Mouse (Mus musculus): ENCODE measurements around the gene Rnase10. TPM values are rescaled to one million over a fixed set of nuclear protein-coding genes. Genes with fewer than 3 reads are reported as not detected.
A peak's percentile ranks its signal among the peaks of the same experiment; 100 is the strongest.
"Not testable (repeated sequence)": the region's sequence is repeated elsewhere in the genome, so short reads cannot be mapped to it uniquely, and the experiment has no call there.

The Rnase10 gene
- total RNA-seq (2021), result under 1 TPM in 1 of 2 experiments, not detected in 1; 0.23 TPM
- long read RNA-seq, experiment 1, result 0 reads
- long read RNA-seq, experiment 2, result 0 reads

DNA sequence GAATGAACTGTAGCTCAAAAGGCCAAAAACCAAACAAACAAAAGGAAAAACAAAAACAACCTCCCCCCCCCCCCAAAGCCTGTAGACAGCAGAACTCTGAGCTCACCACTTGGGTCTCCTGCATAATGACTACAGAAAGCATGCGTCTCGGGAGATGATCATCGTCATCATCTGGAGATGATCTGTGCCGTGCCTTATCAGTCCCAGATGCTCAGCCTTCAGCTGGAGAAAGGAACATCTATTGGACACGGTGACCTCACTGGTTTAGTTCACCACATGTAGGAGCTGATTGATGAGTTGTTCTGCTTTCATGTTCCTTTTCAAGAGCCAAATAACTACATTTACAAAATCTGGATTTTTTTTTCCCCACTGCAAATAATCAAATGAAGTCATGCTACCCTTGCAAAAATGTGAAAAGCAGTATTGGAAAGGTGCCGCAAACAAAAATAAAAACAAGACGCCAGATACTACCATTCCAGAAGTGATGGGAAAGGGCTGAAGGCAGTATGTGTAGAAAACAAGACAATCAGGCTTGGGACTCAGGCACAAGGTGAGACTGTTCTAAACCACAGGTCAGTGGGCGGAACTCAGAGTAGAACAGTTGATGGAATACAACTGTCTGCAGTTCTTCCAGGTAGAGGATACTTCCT, at the start of gene Rnase10:
TSS of gene Rnase10 (plus strand) at position 600 of the 650 bp plus-strand sequence.
- DNase-seq, result no peak

DNA sequence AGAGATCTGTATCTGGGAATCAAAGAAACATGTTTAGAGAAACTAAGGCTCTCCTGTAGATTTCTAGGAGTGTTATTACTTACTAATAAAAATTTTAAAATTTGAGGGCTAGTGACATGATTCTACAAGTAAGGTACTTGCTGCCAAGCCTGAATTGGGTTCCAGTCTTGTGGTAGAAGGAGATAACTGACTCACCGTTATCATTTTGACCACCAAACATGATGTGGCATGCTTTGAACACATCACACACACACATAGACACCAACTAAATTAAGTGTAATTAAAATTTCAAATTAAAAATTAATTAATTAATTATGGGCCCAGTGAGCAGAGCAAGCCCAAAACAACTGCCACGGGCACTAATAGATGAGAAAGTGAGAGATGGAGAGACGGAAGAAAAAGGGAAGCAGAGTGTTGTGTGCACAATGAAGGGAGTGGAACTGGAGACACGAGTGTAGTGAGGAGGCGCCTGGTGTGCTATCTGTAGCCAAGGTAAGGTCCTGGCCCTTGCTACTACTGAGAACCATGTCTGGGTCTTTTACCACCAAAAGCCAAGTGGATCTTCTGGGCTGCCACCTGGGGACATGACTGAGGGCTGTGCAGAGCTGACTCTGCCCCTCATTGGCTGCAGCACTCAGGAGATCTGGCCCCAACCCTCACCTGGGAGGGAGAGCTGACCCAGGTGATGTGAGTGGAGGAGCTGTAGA, 49.1 kb upstream of the Rnase10 start:
- DNase-seq, result not testable (repeated sequence)

DNA sequence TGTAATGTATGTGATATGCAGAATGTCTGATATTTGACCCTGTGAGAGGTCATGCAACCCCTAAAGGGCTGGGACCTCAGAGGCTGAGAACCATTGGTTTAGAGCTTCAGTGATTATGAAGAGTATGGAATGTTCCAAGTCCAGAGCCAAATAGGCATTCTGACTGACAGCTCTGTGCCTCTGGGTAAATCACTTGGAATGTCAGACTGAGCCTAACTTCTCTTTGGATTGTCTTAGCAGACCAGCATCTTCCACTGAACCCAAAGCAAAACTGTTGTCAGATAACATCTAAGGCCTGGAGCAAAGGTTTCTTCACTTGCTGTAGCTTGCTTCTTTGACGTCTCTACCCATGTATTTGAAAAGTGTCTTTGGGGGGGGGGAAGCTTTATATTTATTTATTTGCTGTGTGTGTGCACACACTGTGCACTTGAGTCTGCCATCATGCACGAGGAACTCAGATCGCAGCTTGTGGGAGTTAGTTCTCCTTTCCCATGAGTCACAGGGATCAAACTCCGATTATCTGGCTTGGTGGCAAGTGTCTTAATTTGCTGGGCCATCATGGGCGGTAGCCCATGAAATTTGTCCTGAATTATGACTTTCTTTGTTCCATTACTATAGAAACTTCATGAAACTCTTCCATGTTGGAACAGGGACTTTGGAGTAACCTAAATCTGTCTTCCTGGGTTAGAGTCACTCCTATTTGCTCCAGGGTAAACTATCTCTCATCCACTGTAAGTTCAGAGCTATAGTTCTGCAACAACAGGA, 39.2 kb upstream of the Rnase10 start:
- no peak for DNase-seq

DNA sequence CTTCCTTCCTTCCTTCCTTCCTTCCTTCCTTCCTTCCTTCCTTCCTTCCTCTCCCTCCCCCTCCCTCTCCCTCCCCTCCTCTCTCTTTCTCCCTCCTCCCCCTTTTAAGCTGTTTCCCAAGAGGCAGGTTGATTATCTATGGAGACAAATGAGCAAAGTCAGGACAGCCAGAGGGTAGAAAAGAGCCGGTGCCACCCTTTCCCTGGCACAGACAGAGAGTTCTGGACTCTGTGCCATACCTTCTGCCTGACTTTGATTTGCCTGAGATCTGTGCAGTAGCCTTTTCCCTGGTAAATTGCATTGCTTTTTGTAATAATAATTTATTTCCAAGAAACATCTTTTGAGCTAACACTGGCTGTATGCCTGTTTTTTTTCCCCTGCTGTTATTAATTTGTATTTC, 38.5 kb upstream of the Rnase10 start:
- no peak for DNase-seq

DNA sequence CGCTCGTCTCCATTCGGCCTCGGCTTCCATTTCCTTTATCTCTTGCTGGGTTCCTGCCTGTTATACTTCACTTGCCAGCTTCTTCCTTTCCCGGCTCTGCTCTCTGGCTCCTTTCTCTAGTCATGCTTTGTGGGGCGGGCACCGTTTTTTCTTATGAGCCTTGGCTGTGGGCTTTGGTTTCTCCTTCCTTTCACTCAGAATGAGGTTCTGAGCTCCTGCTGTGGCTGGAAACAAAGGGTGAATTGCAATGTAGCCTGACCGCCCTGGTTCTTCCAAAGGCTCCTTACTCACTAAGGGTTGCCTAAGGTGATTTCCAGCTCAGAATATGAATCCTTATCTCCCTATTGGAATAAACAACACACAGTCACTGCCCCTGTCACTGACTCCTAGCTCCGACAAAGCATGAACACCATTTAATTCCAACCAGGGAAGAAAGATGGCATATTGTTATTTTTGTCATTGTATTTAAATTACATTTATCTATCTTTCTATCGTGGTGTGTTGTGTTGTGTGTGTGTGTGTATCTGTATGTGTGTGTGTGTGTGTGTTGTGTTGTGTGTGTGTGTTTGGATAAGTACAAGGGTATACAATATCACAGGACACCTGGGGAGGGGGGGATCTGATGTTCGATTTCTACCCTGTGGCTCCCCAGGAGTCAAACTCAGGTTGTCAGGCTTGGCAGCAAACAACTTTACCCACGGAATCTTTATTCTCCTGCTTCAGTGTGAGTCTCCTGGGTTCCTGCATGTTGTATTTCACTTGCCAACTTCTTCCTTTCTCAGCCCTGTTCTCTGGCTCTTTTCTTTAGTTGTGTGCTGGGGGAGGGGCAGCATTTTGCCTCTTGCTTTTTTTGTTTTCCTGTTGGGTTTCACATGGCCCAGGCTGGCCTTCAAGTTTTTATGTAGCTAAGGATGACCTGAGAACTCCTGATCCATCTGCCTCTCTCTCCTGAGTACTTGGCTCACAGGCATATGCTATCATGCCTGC, 37.7 kb upstream of the Rnase10 start:
- DNase-seq, result no peak

DNA sequence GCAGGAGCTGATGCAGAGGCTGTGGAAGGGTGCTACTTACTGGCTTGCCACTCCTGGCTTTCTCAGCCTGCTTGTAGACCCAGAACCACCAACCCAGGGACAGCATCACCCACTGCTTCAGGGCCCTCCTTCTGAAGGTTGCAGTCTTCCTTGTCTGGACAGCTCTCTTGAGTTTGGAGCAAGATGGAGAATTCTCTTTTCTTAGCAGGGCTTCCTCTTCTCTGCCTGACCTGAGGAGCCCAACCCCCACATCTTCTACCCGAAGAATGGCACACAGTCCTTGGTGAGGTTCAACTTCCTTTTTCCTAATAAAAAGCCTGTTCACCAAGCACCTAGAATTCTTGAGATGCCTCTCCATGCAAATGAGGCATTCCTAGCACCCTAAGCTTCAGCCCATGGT, 36.7 kb upstream of the Rnase10 start:
- no peak for DNase-seq

DNA sequence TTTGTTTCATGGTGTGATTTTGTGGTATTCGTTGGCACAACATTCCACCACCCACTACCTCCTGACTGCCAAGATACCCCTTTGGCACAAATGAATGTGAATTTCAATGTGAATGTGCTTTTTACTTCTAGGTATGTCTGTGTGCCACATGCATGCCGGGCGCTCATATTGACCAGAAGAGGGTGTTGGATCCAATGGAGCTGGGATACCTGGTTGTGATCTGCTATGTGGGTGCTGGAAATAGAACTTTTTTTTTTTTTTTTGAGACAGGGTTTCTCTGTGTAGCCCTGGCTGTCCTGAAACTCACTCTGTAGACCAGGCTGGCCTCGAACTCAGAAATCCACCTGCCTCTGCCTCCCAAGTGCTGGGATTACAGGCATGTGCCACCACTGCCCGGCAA, 34.5 kb upstream of the Rnase10 start:
- DNase-seq, result not testable (repeated sequence)

DNA sequence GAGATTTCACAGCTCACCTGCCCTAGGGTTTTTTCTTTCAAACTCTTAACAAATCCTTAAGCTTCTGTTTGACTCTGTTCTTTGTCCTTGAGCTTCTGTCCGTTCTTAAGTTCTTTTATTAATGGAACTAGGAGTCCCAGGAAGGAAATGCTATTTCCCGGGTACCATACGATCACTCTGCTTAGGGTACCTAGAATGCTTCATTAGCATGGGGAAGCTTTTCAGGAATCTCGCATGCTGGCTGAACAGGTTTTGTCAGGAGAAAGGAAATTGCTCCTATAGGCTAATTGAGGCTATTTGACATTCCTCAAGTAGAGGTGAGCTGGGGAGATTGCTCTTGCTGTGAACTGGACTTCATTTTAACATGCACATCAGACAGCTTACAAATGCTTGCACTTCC, 33.9 kb upstream of the Rnase10 start:
- no peak for DNase-seq

DNA sequence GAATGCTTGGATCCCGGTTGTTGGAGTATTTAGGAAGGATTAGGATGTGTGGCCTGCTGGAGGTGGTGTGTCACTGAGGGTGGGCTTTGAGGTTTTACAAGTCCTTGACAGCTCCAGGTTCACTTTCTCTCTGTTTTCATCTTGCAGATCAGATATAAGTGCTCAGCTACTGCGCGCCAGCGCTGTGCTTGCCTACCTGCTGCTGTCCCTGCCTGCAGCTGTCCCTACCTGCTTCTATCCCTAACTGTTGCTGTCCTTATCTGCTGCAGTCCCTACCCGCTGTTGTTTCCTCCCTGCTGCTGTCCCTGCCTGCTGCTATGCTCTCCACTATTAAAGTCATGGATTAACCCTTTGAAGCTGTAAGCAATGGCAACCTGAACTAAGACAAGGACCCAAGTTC, 32.5 kb upstream of the Rnase10 start:
- DNase-seq, result no peak

DNA sequence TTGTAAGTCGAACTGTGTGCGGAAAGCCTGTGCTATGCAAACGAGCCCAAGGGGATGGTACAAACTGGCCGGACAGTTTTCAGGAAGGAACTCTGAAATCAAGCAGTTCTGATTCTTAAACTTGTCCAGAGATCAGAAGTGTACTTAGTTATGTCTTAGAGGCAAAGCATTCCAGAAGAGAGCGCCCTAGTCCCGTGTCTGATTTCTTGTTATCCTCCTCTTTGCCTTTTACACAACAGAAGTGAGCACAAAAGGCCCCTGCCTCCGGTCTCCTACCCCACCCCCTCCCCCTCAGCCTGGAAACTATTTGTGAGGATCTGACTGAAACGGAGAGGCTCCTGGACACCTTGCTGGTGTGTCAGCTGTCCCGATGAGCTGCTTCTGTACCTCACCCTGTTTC, 30.9 kb upstream of the Rnase10 start:
- no peak for DNase-seq

DNA sequence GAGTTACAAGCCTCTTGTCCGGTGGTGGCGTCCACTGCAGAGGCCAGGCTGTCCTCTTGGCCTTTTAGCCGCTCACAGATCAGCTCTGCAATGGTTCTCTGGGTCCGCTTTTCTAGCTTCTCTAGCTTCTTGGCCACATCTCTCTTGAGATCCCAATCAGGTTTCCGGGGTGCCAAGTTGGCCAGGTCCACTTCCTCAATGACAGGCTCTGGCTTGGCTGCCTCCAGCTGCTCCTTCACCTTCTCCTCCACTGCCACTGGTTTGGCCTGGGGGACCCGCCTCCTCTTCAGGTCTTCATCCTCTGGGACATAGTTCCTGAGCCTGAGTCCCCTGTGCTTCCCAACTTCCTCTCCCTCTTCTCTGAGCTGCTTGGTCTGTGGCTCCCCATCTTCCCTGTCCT, 29.1 kb upstream of the Rnase10 start:
- not testable (repeated sequence) for DNase-seq

DNA sequence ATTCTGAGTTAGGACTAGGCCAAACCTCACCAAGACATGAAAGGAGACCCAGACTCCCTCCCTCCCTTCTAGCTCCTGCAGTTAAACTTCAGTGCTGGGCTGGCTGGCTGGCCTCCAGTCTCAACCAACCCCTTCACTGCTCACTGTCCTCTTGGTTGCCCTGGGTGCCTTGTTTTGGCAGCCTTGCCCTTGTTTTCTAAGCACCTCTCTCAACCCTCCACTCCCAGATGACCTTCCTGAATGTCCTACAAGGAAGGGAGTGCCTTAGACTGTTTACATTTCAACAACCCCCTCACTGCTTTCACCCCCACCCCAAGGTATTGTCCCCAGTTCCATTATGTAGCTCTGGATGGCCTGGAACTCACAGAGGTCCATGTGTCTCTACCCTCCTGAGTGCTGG, 27.9 kb upstream of the Rnase10 start:
- DNase-seq, result no peak

DNA sequence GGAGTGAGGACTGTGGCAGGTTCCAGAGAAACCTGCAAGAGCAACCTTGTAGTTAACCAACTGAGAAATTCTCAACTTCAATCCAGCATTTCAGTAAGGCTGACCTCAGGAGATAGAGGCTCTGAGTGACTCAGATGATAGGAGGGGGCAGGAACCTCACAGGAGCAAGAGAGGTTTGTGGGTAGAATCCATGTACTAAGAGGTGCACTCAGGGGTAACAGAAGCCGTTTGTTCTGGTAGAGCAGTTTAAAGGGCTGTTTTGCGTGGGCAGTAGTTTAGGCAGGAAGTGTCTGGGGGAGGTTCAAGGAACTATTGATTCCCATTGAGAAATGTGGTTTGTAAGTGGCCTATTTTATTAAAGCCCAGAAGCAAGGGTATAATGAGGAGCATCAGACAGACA, 26.3 kb upstream of the Rnase10 start:
- no peak for DNase-seq

DNA sequence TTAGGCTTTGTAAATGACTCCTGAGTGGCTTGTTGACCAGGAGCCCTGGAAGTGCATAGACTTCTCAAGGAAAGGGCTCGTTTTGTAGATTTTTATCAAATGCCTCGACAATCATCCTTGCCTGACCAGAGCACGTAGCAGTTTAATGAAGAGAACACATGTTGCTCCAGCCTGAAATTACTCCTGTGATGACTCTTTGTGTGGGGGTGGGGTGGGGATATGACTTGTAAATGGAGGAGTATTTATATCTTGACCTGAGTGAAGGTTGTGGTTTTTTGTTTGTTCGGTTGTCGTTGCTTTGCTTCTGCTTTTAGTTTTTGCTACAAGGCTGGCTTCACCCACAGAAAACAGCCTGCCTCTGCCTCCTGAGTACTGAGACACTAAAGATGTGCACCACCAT, 25.7 kb upstream of the Rnase10 start:
- DNase-seq, result no peak

DNA sequence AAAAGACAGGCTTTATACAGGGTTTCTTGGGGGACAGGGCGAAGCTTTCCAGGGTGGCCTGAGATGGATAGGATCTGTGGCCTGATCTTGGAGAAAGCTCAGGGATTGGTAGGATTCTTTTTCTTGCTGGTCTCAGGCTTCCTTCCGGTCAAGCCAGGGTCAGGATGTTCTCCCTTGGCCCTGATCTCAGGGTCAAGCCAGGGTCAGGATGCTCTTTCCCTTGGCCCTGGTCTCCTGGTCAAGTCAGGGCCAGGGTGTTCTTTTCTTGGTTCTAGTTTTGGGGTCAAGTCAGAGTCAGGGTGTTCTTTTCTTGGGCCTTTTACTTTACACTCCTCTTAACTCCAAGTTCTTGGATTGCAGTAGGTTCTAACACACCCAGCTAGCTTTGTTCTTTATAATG, 19.9 kb upstream of the Rnase10 start:
- DNase-seq, result no peak

DNA sequence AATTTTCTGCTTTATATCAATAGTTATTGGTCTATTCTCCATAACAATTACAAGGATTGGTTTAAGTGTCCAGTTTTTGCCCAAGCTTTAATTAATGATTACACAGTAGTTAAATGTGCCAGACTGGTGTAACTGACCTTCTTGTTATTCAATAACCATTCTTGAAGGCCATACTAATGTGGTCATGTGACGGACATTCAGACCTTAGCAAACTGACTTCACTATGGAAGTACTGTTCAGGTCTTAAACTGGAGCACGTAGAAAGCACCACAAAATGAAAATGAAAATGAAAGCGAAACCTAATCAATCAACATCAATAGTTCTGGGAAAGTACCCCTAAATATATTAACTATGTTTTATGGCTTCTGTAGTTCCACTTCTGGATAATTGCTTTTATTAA, 16.5 kb upstream of the Rnase10 start:
- DNase-seq, result no peak

DNA sequence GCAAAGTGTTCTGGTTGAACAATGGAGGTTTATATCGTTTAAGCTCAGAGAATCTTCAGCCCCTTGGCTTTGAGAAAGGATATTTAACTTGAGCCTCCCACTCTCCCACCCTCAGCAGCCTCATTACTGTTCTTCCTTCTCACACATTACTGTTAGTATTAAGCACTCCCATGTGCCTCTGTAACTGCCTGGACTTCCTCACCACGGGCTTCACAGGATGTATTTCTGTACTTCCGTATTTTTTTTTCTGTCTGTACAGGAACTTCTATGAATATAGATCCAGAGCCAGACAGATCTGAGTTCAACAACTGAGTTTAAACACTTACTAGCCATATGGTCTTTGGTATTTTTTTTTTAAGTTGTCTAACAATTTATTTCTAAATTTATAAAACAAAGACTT, 10.5 kb upstream of the Rnase10 start:
- DNase-seq, result no peak

DNA sequence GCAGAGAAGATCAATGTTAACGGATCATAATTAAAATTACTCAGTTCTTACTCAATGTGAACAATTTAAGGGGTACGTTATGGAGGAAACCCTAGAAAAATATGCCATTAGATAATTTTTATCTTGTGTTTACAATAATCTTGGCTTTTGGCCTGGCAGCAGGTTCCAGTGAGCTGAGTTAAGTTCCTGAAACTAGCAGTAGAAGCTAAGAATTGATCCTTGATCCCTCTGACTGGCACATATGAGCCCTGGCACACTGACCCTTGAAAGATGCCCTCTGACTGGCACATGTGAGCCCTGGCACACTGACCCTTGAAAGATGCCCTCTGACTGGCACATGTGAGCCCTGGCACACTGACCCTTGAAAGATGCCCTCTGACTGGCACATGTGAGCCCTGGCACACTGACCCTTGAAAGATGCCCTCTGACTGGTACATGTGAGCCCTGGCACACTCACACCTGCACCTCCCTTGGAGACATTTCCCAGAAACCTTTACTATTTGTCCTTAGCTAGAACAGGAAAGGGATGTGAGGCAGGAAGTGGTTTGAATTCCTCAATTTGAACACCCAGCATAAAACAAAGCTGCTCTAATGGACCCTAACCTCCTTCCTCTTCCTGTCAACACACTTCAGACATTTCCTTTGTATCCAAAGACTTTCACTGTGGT, 9.4 kb upstream of the Rnase10 start:
- DNase-seq, result no peak

DNA sequence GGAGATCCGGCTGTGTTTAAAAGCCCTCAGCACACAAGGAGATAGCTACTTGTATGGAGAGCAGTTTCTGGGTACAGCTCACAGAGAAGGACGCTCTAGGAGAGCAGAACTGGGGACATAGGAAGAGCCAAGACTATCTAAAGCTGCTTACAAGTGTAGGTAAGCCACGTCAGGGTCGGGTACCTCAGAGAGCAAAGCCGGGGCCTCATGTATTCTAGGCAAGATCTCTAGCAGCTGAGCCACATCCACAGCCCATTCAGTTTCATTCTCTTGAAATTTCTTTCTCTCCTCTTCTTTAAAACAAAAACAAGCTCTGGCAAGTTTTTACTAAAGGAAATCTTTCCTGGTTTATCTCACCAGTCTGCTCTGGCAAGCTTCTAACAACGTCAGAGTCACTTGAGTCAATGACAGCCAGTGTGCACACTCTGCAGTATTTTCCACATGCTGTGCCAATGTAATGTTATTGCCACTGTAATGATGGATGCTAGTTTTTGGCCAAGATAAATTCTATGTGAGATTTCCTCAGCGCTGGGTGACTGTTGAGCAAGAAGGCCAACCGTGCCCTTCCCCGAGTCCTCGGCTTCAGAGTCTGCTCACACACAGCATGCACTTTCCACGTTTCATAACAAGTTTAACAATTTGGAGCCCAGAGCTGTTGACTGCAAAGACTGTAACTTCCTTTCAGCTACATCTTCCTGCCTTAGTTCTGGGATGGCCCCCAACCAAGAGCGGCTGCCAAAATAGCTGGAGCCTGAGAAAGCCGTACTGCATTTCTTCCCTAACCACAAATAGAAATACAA, 563 bp downstream of the Rnase10 start:
- DNase-seq, result peak; percentile 40

DNA sequence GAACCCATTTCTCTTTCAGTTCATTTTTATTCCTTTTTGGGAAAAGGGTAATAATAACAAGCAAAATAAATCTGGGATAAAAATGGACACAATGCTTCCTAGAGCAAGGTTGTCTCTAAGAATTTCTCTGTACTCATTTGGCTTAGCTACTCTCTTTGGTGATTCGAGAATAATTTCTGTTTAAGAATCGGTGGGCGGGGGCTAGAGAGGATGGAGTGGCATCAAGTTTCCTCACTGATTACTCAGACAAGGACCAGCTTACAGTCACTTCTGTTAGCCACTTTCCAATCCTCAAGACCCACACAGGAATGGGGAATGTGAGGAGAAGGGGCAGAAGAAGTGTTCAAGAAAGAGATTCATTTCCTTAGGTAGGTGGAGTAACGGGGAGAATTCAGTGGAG, 1.2 kb downstream of the Rnase10 start:
- no peak for DNase-seq

DNA sequence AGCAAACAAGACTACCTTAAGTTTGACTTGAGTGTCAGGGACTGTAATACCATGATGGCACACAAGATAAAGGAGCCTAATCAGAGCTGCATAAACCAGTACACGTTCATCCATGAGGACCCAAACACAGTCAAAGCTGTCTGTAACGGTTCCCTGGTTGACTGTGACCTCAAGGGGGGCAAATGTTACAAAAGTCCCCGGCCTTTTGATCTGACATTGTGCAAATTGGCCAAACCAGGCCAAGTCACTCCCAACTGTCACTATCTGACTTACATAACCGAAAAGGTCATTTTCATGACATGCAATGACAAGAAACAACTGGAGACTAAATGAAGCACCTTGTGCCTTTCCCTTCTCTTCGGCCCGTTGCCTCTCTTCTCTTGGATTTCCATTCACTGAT, 2.0 kb downstream of the Rnase10 start:
- no peak for DNase-seq
